Mouse (Mus musculus): ENCODE measurements around the gene Gm20388.

DNA sequence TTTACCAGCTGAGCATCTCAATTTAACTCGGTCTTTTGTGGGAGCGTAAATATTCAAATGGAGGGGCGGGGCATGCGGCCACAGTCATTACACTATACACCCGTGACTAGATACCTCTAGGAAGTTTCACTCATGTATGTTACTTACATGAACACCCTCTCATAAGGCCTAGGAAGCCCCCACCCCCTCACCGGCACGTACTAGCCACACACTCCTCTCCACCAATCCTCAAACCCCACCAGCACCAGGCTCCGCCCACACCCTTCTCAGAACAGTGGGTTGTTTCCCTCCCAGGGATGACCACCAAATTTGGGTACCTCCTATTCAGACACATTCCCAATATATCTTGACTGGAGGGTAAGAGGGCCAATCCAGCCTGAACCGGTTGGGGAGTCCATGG, 696.8 kb downstream of the Gm20388 start:
- TF ChIP-seq CTCF (IDR thresholded peaks at IDR 0.05; ENCODE audit: low read depth, low read length) (no peak), POLR2AphosphoS5 (IDR thresholded peaks at IDR 0.05; ENCODE audit: insufficient replicate concordance, low read depth, low read length) (no peak)

All from G1E (cell line).